Mouse (Mus musculus): ENCODE results near the gene Srd5a1.
A peak's percentile ranks its signal among the peaks of the same experiment; 100 is the strongest.

The Srd5a1 gene

GRCm38 (mm10) chr13:69543595-69543994 lies 67.6 kb downstream of the Srd5a1 start:
- no peak for ATAC-seq (ENCODE audit: insufficient number of reproducible peaks, low FRiP score, low TSS enrichment)

- ATAC-seq (ENCODE audit: insufficient number of reproducible peaks, low FRiP score, low TSS enrichment), result no peak
Observed at GRCm38 (mm10) chr13:69542571-69543352, 68.5 kb downstream of the Srd5a1 start.

GRCm38 (mm10) chr13:69541776-69542175 lies 69.5 kb downstream of the Srd5a1 start:
- no peak for ATAC-seq (ENCODE audit: insufficient number of reproducible peaks, low FRiP score, low TSS enrichment)

GRCm38 (mm10) chr13:69541209-69541608 lies 70.0 kb downstream of the Srd5a1 start:
- no peak for ATAC-seq (ENCODE audit: insufficient number of reproducible peaks, low FRiP score, low TSS enrichment)

GRCm38 (mm10) chr13:69538327-69538726 lies 72.9 kb downstream of the Srd5a1 start:
- ATAC-seq (ENCODE audit: insufficient number of reproducible peaks, low FRiP score, low TSS enrichment), result no peak

GRCm38 (mm10) chr13:69537366-69537765 lies 73.9 kb downstream of the Srd5a1 start:
- ATAC-seq (ENCODE audit: insufficient number of reproducible peaks, low FRiP score, low TSS enrichment), result no peak

- no peak for ATAC-seq (ENCODE audit: insufficient number of reproducible peaks, low FRiP score, low TSS enrichment)
Observed at GRCm38 (mm10) chr13:69536021-69536420, 75.2 kb downstream of the Srd5a1 start.

- ATAC-seq (ENCODE audit: insufficient number of reproducible peaks, low FRiP score, low TSS enrichment), result peak; percentile 53
Observed at GRCm38 (mm10) chr13:69534654-69535551, 76.3 kb downstream of the Srd5a1 start.

GRCm38 (mm10) chr13:69534334-69534653 lies 76.9 kb downstream of the Srd5a1 start, which contains the start of gene Tent4a:
Tent4a (minus strand) TSS chr13:69534617.
- peak; percentile 62 for ATAC-seq (ENCODE audit: insufficient number of reproducible peaks, low FRiP score, low TSS enrichment)

- ATAC-seq (ENCODE audit: insufficient number of reproducible peaks, low FRiP score, low TSS enrichment), result peak; percentile 22; the same call in 1 of the 2 replicates
Observed at GRCm38 (mm10) chr13:69533405-69534333, 77.6 kb downstream of the Srd5a1 start, which contains the start of gene Nsun2. Nsun2 (plus strand) TSS chr13:69533746.

- no peak for ATAC-seq (ENCODE audit: insufficient number of reproducible peaks, low FRiP score, low TSS enrichment)
Observed at GRCm38 (mm10) chr13:69532893-69533404, 78.3 kb downstream of the Srd5a1 start.

GRCm38 (mm10) chr13:69532101-69532892 lies 78.9 kb downstream of the Srd5a1 start:
- ATAC-seq (ENCODE audit: insufficient number of reproducible peaks, low FRiP score, low TSS enrichment), result no peak

- no peak for ATAC-seq (ENCODE audit: insufficient number of reproducible peaks, low FRiP score, low TSS enrichment)
Observed at GRCm38 (mm10) chr13:69531431-69531830, 79.8 kb downstream of the Srd5a1 start.

GRCm38 (mm10) chr13:69530951-69531350 lies 80.3 kb downstream of the Srd5a1 start:
- ATAC-seq (ENCODE audit: insufficient number of reproducible peaks, low FRiP score, low TSS enrichment), result no peak

- 0 out of 2 replicates have a peak, but pooled peaks have one; percentile 9 for ATAC-seq (ENCODE audit: insufficient number of reproducible peaks, low FRiP score, low TSS enrichment)
Observed at GRCm38 (mm10) chr13:69530156-69530555, 81.1 kb downstream of the Srd5a1 start.

- no peak for ATAC-seq (ENCODE audit: insufficient number of reproducible peaks, low FRiP score, low TSS enrichment)
Observed at GRCm38 (mm10) chr13:69528531-69528930, 82.7 kb downstream of the Srd5a1 start.

- no peak for ATAC-seq (ENCODE audit: insufficient number of reproducible peaks, low FRiP score, low TSS enrichment)
Observed at GRCm38 (mm10) chr13:69525867-69526266, 85.4 kb downstream of the Srd5a1 start.

GRCm38 (mm10) chr13:69524158-69524530 lies 87.1 kb downstream of the Srd5a1 start:
- peak; percentile 62 for ATAC-seq (ENCODE audit: insufficient number of reproducible peaks, low FRiP score, low TSS enrichment)
